Mouse (Mus musculus) liver, adult 2 months (tissue): ENCODE measurements around the gene Eml1. TPM values are rescaled to one million over a fixed set of nuclear protein-coding genes. Genes with fewer than 3 reads are reported as not detected.

Source experiments
- DNase-seq: peaks from one replicate; pipeline ENCODE4 v3.0.0-alpha.2; 2011; ENCODE audit warnings: low read depth, low spot score; ENCODE audit errors: extremely low read depth
- H3K27ac ChIP-seq: fragments of 200-500 bp; replicated peaks from 2 replicates; pipeline ENCODE4 v1.5.1; 2012; ENCODE audit warnings: low read depth, mild to moderate bottlenecking, control low read depth, inconsistent platforms, low read length; ENCODE audit not compliant: insufficient read depth
- H3K27me3 ChIP-seq: fragments of 200-500 bp; 2 replicates; pipeline ENCODE4 v1.6.1; 2012; ENCODE audit warnings: mild to moderate bottlenecking, moderate library complexity, low read length, inconsistent platforms; ENCODE audit not compliant: control insufficient read depth, insufficient read depth
- H3K36me3 ChIP-seq: fragments of 200-500 bp; 2 replicates; pipeline ENCODE4 v1.6.1; 2012; ENCODE audit warnings: low read length, inconsistent platforms; ENCODE audit not compliant: control insufficient read depth, insufficient read depth
- H3K4me1 ChIP-seq: fragments of 200-500 bp; 2 replicates; pipeline ENCODE4 v1.6.1; 2011; ENCODE audit warnings: low read length; ENCODE audit not compliant: control insufficient read depth, insufficient read depth
- H3K4me3 ChIP-seq: fragments of 200-500 bp; 2 replicates; pipeline ENCODE4 v1.5.1; 2011; ENCODE audit warnings: low read depth, mild to moderate bottlenecking, control low read depth, low read length, moderate library complexity; ENCODE audit not compliant: insufficient read depth
- H3K79me2 ChIP-seq: fragments of 200-500 bp; 2 replicates; pipeline ENCODE4 v1.6.1; 2012; ENCODE audit warnings: inconsistent platforms, mild to moderate bottlenecking, low read length, moderate library complexity; ENCODE audit not compliant: control insufficient read depth, insufficient read depth
- H3K9ac ChIP-seq: fragments of 200-500 bp; 2 replicates; pipeline ENCODE4 v1.6.1; 2012; ENCODE audit warnings: low read depth, mild to moderate bottlenecking, control low read depth, inconsistent platforms, low read length
- CTCF ChIP-seq: fragments of 200-500 bp; IDR thresholded peaks from 2 replicates; pipeline ENCODE4 v1.5.1; 2011; ENCODE audit warnings: low read depth, low read length, control low read depth
- POLR2A ChIP-seq: fragments of 200-500 bp; IDR thresholded peaks from 2 replicates; pipeline ENCODE4 v1.6.1; 2011; ENCODE audit warnings: low read length, control low read depth; ENCODE audit not compliant: insufficient read depth; ENCODE audit errors: extremely low read depth
- WGBS: fragments of 180-500 bp; shearing (Covaris S2); methylation state at CpG from one replicate; pipeline ENCODE4 v1.1.7; 2018; 5-methylcytosine and 5-hydroxymethylcytosine counted together
- polyA plus RNA-seq: library from polyadenylated mRNA; depleted of rRNA; stranded (reverse); fragments of >200 nt; gene quantifications from 2 replicates; pipeline ENCODE4 v1.2.3, GENCODE M21; 2012
- total RNA-seq: library from RNA; depleted of rRNA; stranded (reverse); fragments of >200 nt; gene quantifications from 2 replicates; pipeline ENCODE4 v1.2.3, GENCODE M21; 2014

The Eml1 gene
- total and polyA plus RNA-seq, 2 experiments: 1.3 to 2.9 TPM

- no peak for DNase-seq
- WGBS: 5% methylated on average over 50 of the region's 50 CpGs
Measured at GRCm38 (mm10) chr12:108554120-108554841, 183.5 kb downstream of the Eml1 start, which contains the start of gene Evl. Evl (plus strand) TSS chr12:108554720.

GRCm38 (mm10) chr12:108554861-108555556 is 184.3 kb downstream of the Eml1 start:
- no peak overlapping the region for H3K27ac ChIP-seq
- H3K36me3 ChIP-seq: no peaks in the 10 kb centered on the region
- 3% methylated on average over 63 of the region's 100 CpGs for WGBS
- no peak for DNase-seq
- no peaks in the 10 kb centered on the region for H3K79me2 ChIP-seq
- H3K27me3 ChIP-seq: peaks cover 24% of the 10 kb centered on the region
- no peaks in the 10 kb centered on the region for H3K4me1 ChIP-seq
- H3K4me3 ChIP-seq: peak overlapping the region; percentile 53
- no peak for TF ChIP-seq CTCF
- peak overlapping the region; percentile 66 for H3K9ac ChIP-seq

More at GRCm38 (mm10) chr12:108554120-108554841, 183.5 kb downstream of the Eml1 start, which contains the start of gene Evl:
- no peak within 1 kb of the TSS for H3K27ac ChIP-seq
- TF ChIP-seq POLR2A (no peak), CTCF (no peak)
- no peaks in the 10 kb centered on the region for H3K79me2 ChIP-seq
- H3K9ac ChIP-seq: peak within 1 kb of the TSS; percentile 66
- peaks cover 24% of the 10 kb centered on the region for H3K27me3 ChIP-seq
- peak within 1 kb of the TSS; percentile 53 for H3K4me3 ChIP-seq
- H3K36me3 ChIP-seq: no peaks in the 10 kb centered on the region
- no peaks in the 10 kb centered on the region for H3K4me1 ChIP-seq

- TF ChIP-seq POLR2A (no peak), CTCF (no peak)
- Histone ChIP-seq H3K79me2 (no peaks in the 10 kb centered on the region), H3K9ac (no peak overlapping the region), H3K36me3 (no peaks in the 10 kb centered on the region), H3K4me3 (no peak overlapping the region), H3K27ac (no peak overlapping the region), H3K4me1 (no peaks in the 10 kb centered on the region), H3K27me3 (peaks cover 21% of the 10 kb centered on the region)
- DNase-seq: no peak
Measured at GRCm38 (mm10) chr12:108558194-108558593, 187.4 kb downstream of the Eml1 start.

GRCm38 (mm10) chr12:108563238-108563637 is 192.5 kb downstream of the Eml1 start:
- TF ChIP-seq POLR2A (no peak), CTCF (peak; percentile 40; the same call in 1 of the 2 replicates)
- WGBS: 84% methylated on average over 3 of the region's 3 CpGs
- Histone ChIP-seq H3K79me2 (no peaks in the 10 kb centered on the region), H3K4me1 (no peaks in the 10 kb centered on the region), H3K27ac (no peak overlapping the region), H3K4me3 (no peak overlapping the region), H3K27me3 (peaks cover 4% of the 10 kb centered on the region; the same call in 1 of the 2 replicates), H3K36me3 (no peaks in the 10 kb centered on the region), H3K9ac (no peak overlapping the region)
- DNase-seq: no peak

- no peak for DNase-seq
- WGBS: 88% methylated on average over 12 of the region's 12 CpGs
- Histone ChIP-seq H3K36me3 (no peaks in the 10 kb centered on the region), H3K4me3 (no peak overlapping the region), H3K79me2 (no peaks in the 10 kb centered on the region), H3K27me3 (no peaks in the 10 kb centered on the region), H3K27ac (no peak overlapping the region), H3K4me1 (no peaks in the 10 kb centered on the region), H3K9ac (no peak overlapping the region)
- TF ChIP-seq POLR2A (no peak), CTCF (no peak)
Measured at GRCm38 (mm10) chr12:108564910-108565506, 194.3 kb downstream of the Eml1 start.
